Mouse (Mus musculus) cerebellum, adult (tissue): ENCODE data around the gene Fam84b.

Experiments used
- ATAC-seq: cut with Nextera tagmentation; 2 replicates; pipeline ENCODE4 v1.9.2; 2017; ENCODE audit warnings: mild to moderate bottlenecking, moderate library complexity, mixed read lengths; ENCODE audit not compliant: insufficient number of reproducible peaks, low FRiP score, low TSS enrichment

The Fam84b gene

GRCm38 (mm10) chr15:60833476-60834218, 19.9 kb downstream of the Fam84b start:
- no peak for ATAC-seq

GRCm38 (mm10) chr15:60832586-60832985, 21.0 kb downstream of the Fam84b start:
- ATAC-seq = no peak

GRCm38 (mm10) chr15:60826226-60826625, 27.4 kb downstream of the Fam84b start:
- ATAC-seq = no peak

GRCm38 (mm10) chr15:60824751-60825227, 28.8 kb downstream of the Fam84b start:
- ATAC-seq = peak; percentile 65; the same call in 1 of the 2 replicates

- ATAC-seq = peak; percentile 16; the same call in 1 of the 2 replicates
Observed at GRCm38 (mm10) chr15:60823870-60824709, 29.5 kb downstream of the Fam84b start.

GRCm38 (mm10) chr15:60823620-60823869, 30.0 kb downstream of the Fam84b start:
- ATAC-seq = no peak

- peak; percentile 54 for ATAC-seq
Observed at GRCm38 (mm10) chr15:60822803-60823619, 30.6 kb downstream of the Fam84b start.

GRCm38 (mm10) chr15:60822101-60822802, 31.3 kb downstream of the Fam84b start:
- no peak for ATAC-seq

- no peak for ATAC-seq
Observed at GRCm38 (mm10) chr15:60818500-60818899, 35.1 kb downstream of the Fam84b start.

- no peak for ATAC-seq
Observed at GRCm38 (mm10) chr15:60816478-60816877, 37.1 kb downstream of the Fam84b start.

- no peak for ATAC-seq
Observed at GRCm38 (mm10) chr15:60814542-60814941, 39.0 kb downstream of the Fam84b start.

- no peak for ATAC-seq
Observed at GRCm38 (mm10) chr15:60793041-60793673, 60.4 kb downstream of the Fam84b start.

- ATAC-seq = no peak
Observed at GRCm38 (mm10) chr15:60789084-60789483, 64.5 kb downstream of the Fam84b start.

- no peak for ATAC-seq
Observed at GRCm38 (mm10) chr15:60783761-60784160, 69.8 kb downstream of the Fam84b start.

GRCm38 (mm10) chr15:60779531-60779973, 74.0 kb downstream of the Fam84b start:
- ATAC-seq = no peak

- no peak for ATAC-seq
Observed at GRCm38 (mm10) chr15:60779063-60779462, 74.5 kb downstream of the Fam84b start.
